Mouse (Mus musculus) spleen, adult 2 months (tissue): ENCODE data around the gene Tor4a. TPM values are rescaled to one million over a fixed set of nuclear protein-coding genes. Genes with fewer than 3 reads are reported as not detected.

ENCODE experiments used
- DNase-seq, 2 experiments: peaks; one replicate each; pipeline versions ENCODE4 v3.0.0 to v3.0.0-alpha.2; 2012 to 2021; ENCODE audit warnings: low spot score in 2 of 2, low read depth in 1 of 2
- H3K27ac ChIP-seq: fragments of 200-500 bp; 2 replicates; pipeline ENCODE4 v1.5.1; 2012; ENCODE audit warnings: low read length, inconsistent platforms; ENCODE audit not compliant: insufficient read depth
- H3K27me3 ChIP-seq: fragments of 200-500 bp; 2 replicates; pipeline ENCODE4 v1.6.1; 2012; ENCODE audit warnings: mild to moderate bottlenecking, moderate library complexity, low read length, inconsistent platforms; ENCODE audit not compliant: control insufficient read depth, insufficient read depth
- H3K36me3 ChIP-seq: fragments of 200-500 bp; 2 replicates; pipeline ENCODE4 v1.6.1; 2012; ENCODE audit warnings: mild to moderate bottlenecking, low read length, inconsistent platforms; ENCODE audit not compliant: control insufficient read depth, insufficient read depth
- H3K4me1 ChIP-seq: fragments of 200-500 bp; 2 replicates; pipeline ENCODE4 v1.6.1; 2011; ENCODE audit warnings: inconsistent platforms; ENCODE audit not compliant: control insufficient read depth, insufficient read depth, insufficient read length
- H3K4me3 ChIP-seq: fragments of 200-500 bp; 2 replicates; pipeline ENCODE4 v1.5.1; 2011; ENCODE audit warnings: mild to moderate bottlenecking, inconsistent platforms; ENCODE audit not compliant: insufficient read depth, insufficient read length; ENCODE audit errors: extremely low read depth
- CTCF ChIP-seq: fragments of 200-500 bp; IDR thresholded peaks from 2 replicates; pipeline ENCODE4 v1.5.1; 2011; ENCODE audit warnings: mild to moderate bottlenecking, inconsistent platforms; ENCODE audit not compliant: insufficient read depth, insufficient read length, insufficient replicate concordance; ENCODE audit errors: extremely low read depth
- POLR2A ChIP-seq: fragments of 200-500 bp; IDR thresholded peaks from 2 replicates; pipeline ENCODE4 v1.6.1; 2011; ENCODE audit warnings: low read depth, low read length, inconsistent platforms
- WGBS: fragments of 180-500 bp; shearing (Covaris S2); methylation state at CpG from one replicate; pipeline ENCODE4 v1.1.7; 2018; 5-methylcytosine and 5-hydroxymethylcytosine counted together
- polyA plus RNA-seq: library from polyadenylated mRNA; depleted of rRNA; stranded (reverse); fragments of >200 nt; gene quantifications from 2 replicates; pipeline ENCODE4 v1.2.3, GENCODE M21; 2012

Gene Tor4a
- polyA plus RNA-seq, 1 experiment: 77.5 TPM

GRCm38 (mm10) chr2:25218445-25218844 is 21.8 kb upstream of the Tor4a start, which contains the start of gene Fam166a:
Gene Fam166a (plus strand): TSS chr2:25218745.
- H3K27ac ChIP-seq: no peak within 1 kb of the TSS
- H3K4me1 ChIP-seq: peaks cover 1% of the 10 kb centered on the region; the same call in 1 of the 2 replicates
- TF ChIP-seq POLR2A (no peak), CTCF (no peak)
- no peaks in the 10 kb centered on the region for H3K27me3 ChIP-seq
- no peak within 1 kb of the TSS for H3K4me3 ChIP-seq
- H3K36me3 ChIP-seq: peaks cover 3% of the 10 kb centered on the region; the same call in 1 of the 2 replicates
- DNase-seq: no peak

- no peaks in the 10 kb centered on the region for H3K4me1 ChIP-seq
- H3K27me3 ChIP-seq: no peaks in the 10 kb centered on the region
- no peak for DNase-seq
- H3K36me3 ChIP-seq: peaks cover 3% of the 10 kb centered on the region; the same call in 1 of the 2 replicates
- no peak overlapping the region for H3K4me3 ChIP-seq
- 62% methylated on average over 2 of the region's 2 CpGs for WGBS
- no peak overlapping the region for H3K27ac ChIP-seq
- TF ChIP-seq POLR2A (no peak), CTCF (no peak)
Measured at GRCm38 (mm10) chr2:25217666-25218065, 21.0 kb upstream of the Tor4a start.

GRCm38 (mm10) chr2:25214444-25214843 is 17.8 kb upstream of the Tor4a start, which contains the start of gene Stpg3:
Gene Stpg3 (minus strand): TSS chr2:25214637.
- WGBS: 81% methylated on average over 3 of the region's 3 CpGs
- Histone ChIP-seq H3K36me3 (peaks cover 2% of the 10 kb centered on the region; the same call in 1 of the 2 replicates), H3K27me3 (no peaks in the 10 kb centered on the region), H3K4me1 (peaks cover 9% of the 10 kb centered on the region; the same call in 1 of the 2 replicates), H3K4me3 (no peak within 1 kb of the TSS), H3K27ac (no peak within 1 kb of the TSS)
- TF ChIP-seq POLR2A (no peak), CTCF (no peak)
- DNase-seq: no peak

- Histone ChIP-seq H3K4me1 (peaks cover 9% of the 10 kb centered on the region; the same call in 1 of the 2 replicates), H3K27me3 (no peaks in the 10 kb centered on the region), H3K27ac (no peak overlapping the region), H3K4me3 (no peak overlapping the region), H3K36me3 (peaks cover 2% of the 10 kb centered on the region; the same call in 1 of the 2 replicates)
- 88% methylated on average over 23 of the region's 23 CpGs for WGBS
- DNase-seq: no peak
- TF ChIP-seq POLR2A: no peak
Measured at GRCm38 (mm10) chr2:25213266-25213865, 16.7 kb upstream of the Tor4a start.

- peak; percentile 81 to 91 for DNase-seq
- no peak for TF ChIP-seq CTCF
- TF ChIP-seq POLR2A: peak; percentile 69
- Histone ChIP-seq H3K27ac (peak within 1 kb of the TSS; percentile 92), H3K27me3 (no peaks in the 10 kb centered on the region), H3K4me1 (peaks cover 9% of the 10 kb centered on the region; the same call in 1 of the 2 replicates), H3K4me3 (peak within 1 kb of the TSS; percentile 91), H3K36me3 (peaks cover 7% of the 10 kb centered on the region)
- WGBS: under 1% methylated on average over 44 of the region's 44 CpGs
Measured at GRCm38 (mm10) chr2:25211121-25211670, 14.5 kb upstream of the Tor4a start, which contains the start of gene Nelfb. Gene Nelfb (minus strand): TSS chr2:25211489.

- TF ChIP-seq POLR2A (no peak), CTCF (no peak)
- WGBS: under 1% methylated on average over 24 of the region's 24 CpGs
Measured at GRCm38 (mm10) chr2:25210686-25211085, 14.0 kb upstream of the Tor4a start.

GRCm38 (mm10) chr2:25207593-25207992 is 10.9 kb upstream of the Tor4a start:
- H3K4me3 ChIP-seq: no peak overlapping the region
- H3K36me3 ChIP-seq: peaks cover 37% of the 10 kb centered on the region
- no peak for DNase-seq
- no peak overlapping the region for H3K27ac ChIP-seq
- H3K4me1 ChIP-seq: peaks cover 9% of the 10 kb centered on the region; the same call in 1 of the 2 replicates
- TF ChIP-seq POLR2A (no peak), CTCF (no peak)
- no peaks in the 10 kb centered on the region for H3K27me3 ChIP-seq
- 96% methylated on average over 1 of the region's 1 CpGs for WGBS

More at GRCm38 (mm10) chr2:25210686-25211085, 14.0 kb upstream of the Tor4a start:
- Histone ChIP-seq H3K36me3 (peaks cover 12% of the 10 kb centered on the region), H3K4me3 (peak overlapping the region; percentile 91), H3K27me3 (no peaks in the 10 kb centered on the region), H3K27ac (peak overlapping the region; percentile 92), H3K4me1 (peaks cover 9% of the 10 kb centered on the region; the same call in 1 of the 2 replicates)
- no peak for DNase-seq
